Mouse (Mus musculus): ENCODE data around the gene Glis2. TPM values are rescaled to one million over a fixed set of nuclear protein-coding genes. Genes with fewer than 3 reads are reported as not detected.

Glis2 gene
- total and polyA plus RNA-seq, 3 experiments: 0.62 to 5.0 TPM; not detected in 1

- peak overlapping the region; percentile 72; the same call in 1 of the 2 replicates for H3K9ac ChIP-seq (ENCODE audit: control insufficient read depth, low read depth, low read length, poor library complexity, severe bottlenecking)
- no peaks in the 10 kb centered on the region for H3K79me2 ChIP-seq (ENCODE audit: control insufficient read depth, insufficient read depth, low read length, poor library complexity)
- peaks cover 0 to 21% of the 10 kb centered on the region in 2 experiments; a peak in 2 of 4 replicates for H3K36me3 ChIP-seq (ENCODE audit: control insufficient read depth in 1 of 2, insufficient read depth in 2 of 2, low read length in 2 of 2)
- H3K4me1 ChIP-seq (ENCODE audit: control insufficient read depth in 1 of 2, insufficient read depth in 2 of 2, low read length in 2 of 2): peaks cover 12 to 35% of the 10 kb centered on the region in 2 experiments
- DNase-seq (ENCODE audit: low read depth, low spot score): no peak
- no peak for TF ChIP-seq RAD21 (IDR thresholded peaks at IDR 0.05; ENCODE audit: low read depth, low read length)
- TF ChIP-seq MAZ (IDR thresholded peaks at IDR 0.05; ENCODE audit: low read depth, low read length): no peak
- no peak for TF ChIP-seq MYC (IDR thresholded peaks at IDR 0.05; ENCODE audit: low read depth, low read length)
- TF ChIP-seq GABPA (IDR thresholded peaks at IDR 0.05; ENCODE audit: low read depth, low read length): no peak
- no peak for TF ChIP-seq ZNF384 (IDR thresholded peaks at IDR 0.05; ENCODE audit: low read depth, low read length)
- no peak for TF ChIP-seq USF1 (IDR thresholded peaks at IDR 0.05; ENCODE audit: low read depth, low read length)
- no peak for TF ChIP-seq MXI1 (IDR thresholded peaks at IDR 0.05; ENCODE audit: low read depth, low read length)
- no peak for TF ChIP-seq ZC3H11A (IDR thresholded peaks at IDR 0.05; ENCODE audit: low read depth, low read length)
- no peak for TF ChIP-seq CHD1 (IDR thresholded peaks at IDR 0.05; ENCODE audit: low read depth, low read length)
- no peak for TF ChIP-seq JUND (IDR thresholded peaks at IDR 0.05; ENCODE audit: low read depth, low read length)
- no peak for TF ChIP-seq CHD2 (IDR thresholded peaks at IDR 0.05; ENCODE audit: low read length)
- TF ChIP-seq BHLHE40 (IDR thresholded peaks at IDR 0.05; ENCODE audit: borderline replicate concordance, low read depth, low read length): no peak
- TF ChIP-seq NRF1 (IDR thresholded peaks at IDR 0.05; ENCODE audit: insufficient read depth, low read depth, low read length, poor library complexity, severe bottlenecking): no peak
- TF ChIP-seq GATA1 (IDR thresholded peaks at IDR 0.05; ENCODE audit: low read depth, low read length): no peak
- TF ChIP-seq KAT2A (conservative IDR thresholded peaks at IDR 0.05; ENCODE audit: low read depth, low read length): no peak
- TF ChIP-seq E2F4 (IDR thresholded peaks at IDR 0.05; ENCODE audit: borderline replicate concordance, low read depth, low read length): no peak
- no peaks in the 10 kb centered on the region for H3K9me3 ChIP-seq (replicated peaks; ENCODE audit: insufficient read depth, low read length)
- H3K27ac ChIP-seq (ENCODE audit: control insufficient read depth, low read depth, low read length): no peak overlapping the region
- no peak overlapping the region for H3K4me3 ChIP-seq (ENCODE audit: control insufficient read depth in 1 of 2, insufficient read depth in 1 of 2, low read depth in 2 of 2, low read length in 2 of 2)
- no peaks in the 10 kb centered on the region for H3K27me3 ChIP-seq (ENCODE audit: control insufficient read depth in 1 of 2, insufficient read depth in 2 of 2, low read length in 2 of 2)
Observed at GRCm38 (mm10) chr16:4587516-4588210, 6.8 kb upstream of the Glis2 start.

- Histone ChIP-seq H3K27me3 (ENCODE audit: control insufficient read depth in 1 of 2, insufficient read depth in 2 of 2, low read length in 2 of 2) (0 out of 4 replicates have a peak, but pooled peaks cover 0 to 3% of the 10 kb centered on the region in 2 experiments), H3K79me2 (ENCODE audit: control insufficient read depth, insufficient read depth, low read length, poor library complexity) (no peaks in the 10 kb centered on the region), H3K4me3 (ENCODE audit: control insufficient read depth in 1 of 2, insufficient read depth in 1 of 2, low read depth in 2 of 2, low read length in 2 of 2) (no peak overlapping the region), H3K27ac (ENCODE audit: control insufficient read depth, low read depth, low read length) (no peak overlapping the region), H3K36me3 (ENCODE audit: control insufficient read depth in 1 of 2, insufficient read depth in 2 of 2, low read length in 2 of 2) (peaks cover 0 to 6% of the 10 kb centered on the region in 2 experiments; a peak in 2 of 4 replicates), H3K9ac (ENCODE audit: control insufficient read depth, low read depth, low read length, poor library complexity, severe bottlenecking) (no peak overlapping the region), H3K9me3 (replicated peaks; ENCODE audit: insufficient read depth, low read length) (no peaks in the 10 kb centered on the region), H3K4me1 (ENCODE audit: control insufficient read depth in 1 of 2, insufficient read depth in 2 of 2, low read length in 2 of 2) (peaks cover 9 to 17% of the 10 kb centered on the region in 2 experiments)
- DNase-seq (ENCODE audit: low read depth, low spot score): peak; percentile 47
- no peak for TF ChIP-seq USF2 (IDR thresholded peaks at IDR 0.05; ENCODE audit: borderline replicate concordance in 1 of 2, insufficient read depth in 1 of 2, low read depth in 1 of 2, low read length in 2 of 2)
- TF ChIP-seq ZMIZ1 (IDR thresholded peaks at IDR 0.05; ENCODE audit: low read depth, low read length): no peak
- no peak for TF ChIP-seq TBP (IDR thresholded peaks at IDR 0.05; ENCODE audit: low read depth, low read length)
- no peak for TF ChIP-seq MEF2A (IDR thresholded peaks at IDR 0.05; ENCODE audit: extremely low read depth, insufficient replicate concordance, low read depth, low read length, poor library complexity, severe bottlenecking)
- TF ChIP-seq KAT2A (conservative IDR thresholded peaks at IDR 0.05; ENCODE audit: low read depth, low read length): no peak
- TF ChIP-seq MAFK (IDR thresholded peaks at IDR 0.05; ENCODE audit: borderline replicate concordance, low read depth, low read length): no peak
- no peak for TF ChIP-seq JUND (IDR thresholded peaks at IDR 0.05; ENCODE audit: low read depth, low read length)
- TF ChIP-seq CHD1 (IDR thresholded peaks at IDR 0.05; ENCODE audit: low read depth, low read length): no peak
- TF ChIP-seq TAL1 (IDR thresholded peaks at IDR 0.05; ENCODE audit: low read length): no peak
- TF ChIP-seq GATA1 (IDR thresholded peaks at IDR 0.05; ENCODE audit: low read depth, low read length): no peak
- TF ChIP-seq TCF12 (IDR thresholded peaks at IDR 0.05; ENCODE audit: low read depth, low read length): no peak
- TF ChIP-seq USF1 (IDR thresholded peaks at IDR 0.05; ENCODE audit: low read depth, low read length): no peak
- no peak for TF ChIP-seq CHD2 (IDR thresholded peaks at IDR 0.05; ENCODE audit: low read length)
- TF ChIP-seq ETS1 (IDR thresholded peaks at IDR 0.05; ENCODE audit: low read depth, low read length): no peak
Observed at GRCm38 (mm10) chr16:4590236-4590635, 4.3 kb upstream of the Glis2 start.

Data from MEL (cell line).